Mouse (Mus musculus): ENCODE measurements around the gene Ywhab.

Ywhab gene

DNA sequence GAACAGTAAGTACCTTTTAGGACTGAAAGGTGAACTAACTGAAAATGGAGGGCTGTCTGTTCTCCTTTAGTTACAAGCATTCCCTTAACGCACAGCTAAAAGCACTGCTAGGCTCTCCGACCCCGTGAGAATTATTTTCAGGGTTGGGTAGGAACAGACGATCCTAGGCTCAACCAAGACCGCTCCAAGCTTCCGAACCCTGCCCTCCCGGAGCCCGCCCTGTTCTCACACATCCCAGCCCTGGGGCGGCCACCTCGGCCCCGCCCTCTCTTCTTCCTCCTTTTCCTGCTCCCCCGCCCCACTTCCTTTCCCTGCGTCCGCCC, at the start of gene Ywhab:
Gene Ywhab, plus strand, starts transcription at position 307 of the 323 bp plus-strand sequence.
- DNase-seq = no peak

DNA sequence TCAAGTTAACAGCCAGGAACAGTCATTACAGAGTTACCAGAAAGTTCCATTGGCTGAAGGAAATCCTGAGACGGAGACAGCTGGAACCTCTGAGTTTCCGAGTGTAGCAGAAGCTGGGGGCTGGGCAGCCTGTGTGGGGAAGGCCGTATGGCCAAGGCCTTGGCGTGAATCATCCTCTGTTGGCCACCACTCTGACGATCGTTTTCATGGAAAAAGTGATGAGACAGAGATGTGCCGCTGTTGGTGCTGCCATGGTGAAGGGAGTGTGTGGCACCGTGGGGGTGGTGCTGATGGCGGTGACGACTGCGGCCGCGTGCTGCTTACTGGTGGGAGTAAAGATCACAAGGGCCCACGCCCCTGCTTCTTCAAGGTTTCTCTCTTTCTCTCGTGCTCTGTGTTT, 48.5 kb upstream of the Ywhab start:
- DNase-seq = peak; percentile 29 to 70

DNA sequence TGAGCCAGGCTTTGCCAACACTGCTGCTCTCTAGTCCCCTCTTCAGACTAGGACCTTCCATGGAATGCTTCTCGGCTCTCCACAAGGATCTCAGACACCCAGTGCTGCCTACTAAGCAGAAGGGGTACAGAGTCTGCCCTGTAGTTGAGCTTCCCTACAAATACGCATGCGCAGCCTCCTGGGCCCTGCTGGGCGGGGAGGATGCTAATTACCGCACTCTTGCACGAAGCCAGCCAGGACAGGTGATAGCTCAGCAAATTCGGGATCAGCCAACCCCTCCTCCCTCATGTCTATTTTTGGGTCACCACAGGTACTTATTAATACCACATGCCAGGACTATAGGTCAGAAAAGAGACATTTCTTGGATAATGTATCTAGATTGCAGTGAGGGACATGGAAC, 46.8 kb upstream of the Ywhab start:
- DNase-seq = no peak

DNA sequence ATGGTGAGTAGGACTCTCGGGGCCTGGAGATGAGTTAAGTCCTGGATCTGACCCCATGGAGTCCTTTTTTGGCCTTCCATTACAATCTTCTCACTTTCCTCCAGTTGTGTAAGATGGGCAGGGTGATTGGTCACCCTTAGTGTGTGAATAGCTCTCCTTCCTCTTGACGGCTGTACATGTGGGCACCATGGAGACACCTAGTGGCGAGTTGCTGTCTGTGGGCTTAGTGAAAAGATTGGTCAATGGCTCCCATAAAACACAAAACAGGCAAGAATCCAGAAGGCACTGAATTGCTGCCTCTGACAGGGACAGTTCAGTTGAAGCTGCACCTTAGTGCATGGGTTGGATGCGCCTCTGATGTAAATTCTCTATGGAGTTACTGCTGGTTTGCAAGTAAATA, 43.0 kb upstream of the Ywhab start:
- peak; percentile 57 to 70 for DNase-seq

DNA sequence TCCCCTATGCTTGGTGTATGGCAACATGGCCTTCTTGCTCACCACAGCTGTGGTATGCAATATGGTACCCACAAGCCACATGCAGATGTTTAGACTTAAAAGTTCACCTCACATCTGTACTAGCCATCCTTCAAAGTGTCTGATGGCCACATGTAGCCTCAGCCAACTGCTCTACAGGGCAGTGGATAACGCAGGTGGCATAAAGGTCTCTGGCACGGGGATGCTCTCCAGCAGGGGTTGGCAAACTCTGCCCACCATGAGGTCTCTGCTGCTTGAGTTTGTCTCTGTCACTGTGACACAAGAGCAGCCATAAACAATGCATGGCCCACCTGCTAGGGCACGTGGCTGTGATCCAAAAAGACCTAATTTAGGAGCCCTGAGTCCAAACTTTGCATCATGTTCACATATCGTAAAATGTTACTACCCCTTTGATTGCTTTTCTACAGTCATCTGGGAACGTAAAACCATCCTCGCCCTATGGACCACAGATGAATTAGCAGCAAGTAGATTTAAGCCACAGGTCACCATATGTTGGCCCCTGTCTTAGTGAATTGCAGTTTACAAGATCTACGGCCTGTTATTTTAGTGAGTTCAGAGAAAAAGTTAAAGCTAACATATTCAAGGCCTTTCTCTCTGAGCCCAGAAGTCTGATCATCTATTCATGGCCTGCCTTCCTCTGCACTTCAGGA, 41.0 kb upstream of the Ywhab start:
- DNase-seq = no peak

DNA sequence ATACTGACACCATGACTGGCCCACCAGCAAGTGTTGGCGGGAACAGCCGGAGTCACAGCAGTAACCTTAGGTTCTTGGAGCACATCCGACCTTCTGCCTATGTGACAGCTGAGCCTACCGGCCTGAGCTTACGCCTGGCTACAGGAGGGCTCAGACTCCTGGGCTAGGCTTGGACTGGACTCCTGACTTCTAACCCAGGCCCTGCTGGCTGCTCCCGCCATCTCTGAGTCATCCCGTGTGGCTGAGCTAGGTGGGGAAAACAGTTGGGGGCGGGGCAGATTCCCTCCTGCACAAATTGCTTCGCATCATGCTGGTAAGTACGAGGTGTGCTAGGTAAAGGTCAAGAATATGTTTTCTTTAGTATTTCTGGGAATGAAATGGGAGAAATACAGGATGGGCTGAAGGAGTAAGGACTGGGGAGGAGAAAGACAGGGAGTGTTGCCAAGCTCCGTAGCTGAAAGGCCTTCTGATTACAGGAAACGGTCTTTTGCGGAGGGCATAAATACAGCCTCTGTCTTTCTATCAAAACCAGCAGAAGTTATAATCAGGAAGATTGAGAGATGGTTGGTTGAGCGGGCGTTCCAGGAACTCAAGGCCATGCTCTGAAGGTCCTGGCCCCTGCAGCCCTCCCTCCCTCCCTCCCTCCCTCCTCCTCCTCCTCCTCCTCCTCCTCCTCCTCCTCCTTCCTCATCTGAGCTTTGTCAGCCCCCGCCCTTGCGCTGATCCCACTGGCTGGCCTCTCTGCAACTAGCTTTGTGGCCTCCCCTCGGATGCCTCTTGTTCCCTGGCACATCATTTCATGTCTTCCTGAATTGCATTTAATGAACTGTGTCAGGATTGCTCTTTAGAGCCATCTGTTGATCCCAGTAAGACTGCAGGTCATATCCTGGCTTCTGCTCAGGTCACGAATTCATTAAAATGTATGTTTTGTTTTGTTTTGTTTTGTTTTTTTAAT, 29.9 kb upstream of the Ywhab start:
- DNase-seq = peak; percentile 42 to 83

DNA sequence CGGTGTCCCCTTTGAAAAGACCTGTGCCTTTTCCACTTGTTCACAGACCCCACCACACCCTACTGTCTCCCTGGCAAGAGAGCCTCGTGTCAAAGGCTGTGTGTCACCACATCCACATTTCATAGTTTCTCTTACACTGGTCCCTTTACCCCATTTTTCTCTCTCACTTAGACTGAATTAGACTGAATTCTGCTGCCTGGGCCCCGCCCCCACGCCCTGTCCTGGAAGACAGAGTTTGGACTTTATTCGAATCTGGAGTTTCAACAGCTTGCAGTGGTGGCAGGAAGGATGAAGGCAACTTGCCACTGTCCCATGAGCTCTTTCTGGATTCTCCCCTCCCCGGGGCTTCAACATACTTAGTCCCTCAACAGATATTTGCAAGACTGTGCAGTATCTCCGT, 29.1 kb upstream of the Ywhab start:
- DNase-seq = peak; percentile 21 to 76

DNA sequence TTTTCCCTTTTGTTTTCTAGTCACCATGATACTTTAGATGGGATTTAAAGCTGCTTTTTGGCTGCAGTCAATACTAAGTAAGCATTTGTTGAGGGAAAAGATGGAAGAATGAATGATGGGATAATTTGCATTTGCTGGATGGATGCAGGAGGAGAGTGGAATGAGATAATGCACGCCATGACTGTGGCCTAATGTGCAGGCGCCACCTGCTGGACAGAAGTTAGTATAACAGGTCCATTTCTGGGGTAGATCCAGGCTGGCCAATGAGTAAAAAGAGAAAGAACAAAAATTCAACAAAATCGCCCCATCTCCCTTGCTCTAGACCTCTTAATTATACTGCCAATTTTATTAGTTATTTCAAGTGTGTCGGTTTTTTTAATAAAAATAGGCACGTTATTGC, 26.2 kb upstream of the Ywhab start:
- DNase-seq = peak; percentile 49 to 69

DNA sequence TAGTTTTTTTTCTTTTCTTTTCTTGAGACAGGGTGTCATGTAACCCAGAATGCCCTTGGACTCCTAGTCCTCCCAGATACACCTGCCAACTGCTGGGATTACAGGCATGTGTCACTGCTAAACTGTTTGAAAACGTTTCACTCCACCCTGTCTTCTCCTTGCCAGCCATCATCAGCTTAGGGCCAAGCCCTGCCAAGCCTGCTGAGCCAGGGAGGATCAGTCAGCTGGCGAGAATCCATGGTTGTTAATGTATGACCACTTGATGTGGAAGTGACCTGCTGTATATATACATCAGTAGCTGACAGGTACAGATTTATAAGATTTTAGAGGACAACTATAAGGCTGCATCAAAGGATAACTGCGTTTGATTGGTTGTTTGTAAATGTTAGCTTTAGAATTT, 24.4 kb upstream of the Ywhab start:
- DNase-seq = no peak

DNA sequence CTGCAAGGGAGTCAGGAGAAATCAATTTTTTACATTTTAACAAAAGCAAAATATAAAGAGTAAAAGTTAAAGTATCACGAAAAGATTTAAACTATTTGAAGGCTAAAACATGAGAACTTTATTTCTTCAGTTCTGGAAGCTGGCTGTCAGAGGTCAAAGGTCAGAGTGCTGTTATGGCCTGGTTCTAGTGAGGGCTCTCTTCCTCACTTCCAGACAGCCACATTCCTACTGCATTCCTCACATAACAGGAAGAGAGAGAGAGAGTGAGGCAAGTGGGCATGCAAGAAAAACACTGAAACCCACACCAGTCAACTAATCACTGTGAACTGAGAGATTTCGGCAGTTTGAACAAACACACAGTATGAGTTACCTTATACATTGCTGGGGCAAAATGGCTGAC, 20.7 kb upstream of the Ywhab start:
- no peak for DNase-seq

DNA sequence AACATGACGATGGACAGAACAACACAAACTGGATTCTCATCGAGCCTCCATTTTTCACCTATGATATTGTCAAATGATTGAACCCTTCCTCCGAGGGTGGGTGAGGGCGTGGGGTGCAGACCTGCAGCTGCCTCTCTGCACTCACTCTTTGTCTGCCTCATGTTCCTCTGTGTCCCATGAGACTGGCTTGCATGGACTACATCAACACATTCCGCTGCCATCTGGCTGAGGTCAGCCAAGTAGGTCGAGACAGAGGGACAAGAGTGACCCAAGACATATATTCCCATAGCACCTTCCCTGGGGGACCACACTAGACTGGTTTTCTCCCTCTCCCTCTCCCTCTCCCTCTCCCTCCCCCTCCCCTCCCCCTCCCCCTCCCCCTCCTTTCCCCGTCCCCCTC, 18.3 kb upstream of the Ywhab start:
- DNase-seq = no peak

DNA sequence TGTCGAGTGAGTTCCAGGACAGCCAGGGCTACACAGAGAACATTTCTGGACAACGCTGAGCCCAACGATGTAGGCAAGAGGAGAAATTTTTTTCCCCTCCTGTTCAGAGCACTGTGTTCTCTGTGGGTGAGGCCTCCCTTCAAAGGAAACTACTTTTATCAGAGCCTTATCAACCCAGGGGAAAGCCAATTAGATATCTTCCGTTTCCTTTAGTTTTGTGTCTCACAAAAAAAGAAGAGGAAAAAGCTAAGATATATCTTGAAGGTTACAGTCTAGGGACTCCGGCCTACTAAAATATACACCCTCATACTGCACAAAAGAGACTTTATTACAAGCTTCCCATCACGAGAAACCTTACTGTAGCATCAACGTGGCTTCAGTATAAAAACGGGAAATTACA, 7.5 kb upstream of the Ywhab start:
- DNase-seq = no peak

DNA sequence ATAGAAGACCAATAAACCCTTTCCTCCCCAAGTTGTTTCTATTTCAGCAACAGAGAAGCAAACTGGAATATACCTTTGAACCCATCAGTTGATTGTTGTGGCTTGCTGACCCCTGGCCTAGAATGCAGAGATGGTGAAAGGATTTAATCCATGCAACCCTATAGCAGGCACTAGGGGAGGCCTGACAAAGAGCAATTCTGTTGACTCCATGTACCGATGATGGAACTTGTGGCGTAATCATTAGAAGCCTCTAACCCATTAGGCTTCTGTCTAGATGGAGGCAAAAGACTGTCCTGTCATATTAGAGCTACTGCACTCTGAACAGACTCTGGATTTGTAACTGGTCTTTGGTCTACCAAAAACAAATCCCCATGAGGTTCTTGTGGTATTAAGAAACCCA, 1.9 kb upstream of the Ywhab start:
- no peak for DNase-seq

DNA sequence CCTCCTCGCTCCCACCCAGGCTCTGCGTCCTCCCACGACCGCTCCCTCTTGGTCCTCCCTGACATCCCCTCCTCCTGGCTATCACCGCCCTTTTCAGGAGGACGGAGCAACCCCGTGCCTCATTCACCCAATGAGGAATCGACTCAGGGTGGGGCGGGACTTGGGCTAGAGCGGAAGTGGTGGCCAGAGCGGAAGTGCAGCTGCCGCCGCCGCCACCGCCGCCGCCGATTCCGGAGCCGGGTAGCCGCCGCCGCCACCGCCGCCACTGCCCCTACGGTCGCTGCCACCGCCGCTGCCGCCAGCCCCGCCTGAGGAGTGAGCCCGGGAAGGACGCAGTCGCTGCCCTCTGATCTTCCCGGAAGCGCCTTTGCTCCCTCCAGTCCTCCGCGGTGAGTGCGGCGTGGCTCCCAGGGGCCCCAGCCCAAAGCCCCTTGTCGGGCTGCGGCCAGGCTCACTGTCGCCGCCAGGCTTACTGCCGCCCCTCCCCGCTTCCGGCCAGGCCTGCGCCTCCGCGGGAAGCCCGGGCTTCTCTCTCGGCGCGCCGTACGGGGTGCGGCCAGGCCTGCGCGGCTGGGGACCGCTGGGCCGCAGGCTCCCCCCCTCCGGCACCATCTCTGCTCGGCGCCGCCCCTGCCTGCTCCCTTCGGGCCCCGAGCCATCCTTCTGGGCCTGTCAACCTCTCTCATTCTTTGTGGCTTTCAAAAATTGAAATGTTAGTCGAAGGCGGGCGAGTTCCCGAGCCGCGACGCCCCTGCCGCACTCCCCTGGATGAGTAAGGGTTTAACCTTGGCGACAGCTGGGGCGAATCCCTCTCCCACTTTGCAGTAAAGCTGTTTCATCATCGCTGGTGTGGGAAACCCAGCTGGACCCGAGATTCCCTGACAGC, 460 bp downstream of the Ywhab start:
- DNase-seq = peak; percentile 96 to 98

DNA sequence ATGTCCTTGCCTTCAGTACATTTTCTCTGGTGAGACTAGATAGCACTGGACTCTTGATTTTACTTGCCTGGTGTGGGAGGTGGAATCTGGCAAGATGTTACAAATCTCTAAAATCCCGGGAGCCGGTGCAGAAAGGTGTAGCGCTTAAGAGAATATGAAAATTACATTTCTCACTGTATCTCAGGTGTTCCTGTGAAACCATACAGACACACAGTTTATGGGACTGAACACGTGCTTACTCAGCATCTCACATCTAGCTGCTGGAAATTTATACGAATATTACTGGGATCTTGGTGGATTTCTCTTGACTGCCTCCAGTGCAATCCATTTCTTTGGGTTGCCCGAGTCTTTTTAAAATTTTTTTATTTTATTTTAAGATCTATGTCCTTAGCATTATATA, 1.5 kb downstream of the Ywhab start:
- DNase-seq = no peak

DNA sequence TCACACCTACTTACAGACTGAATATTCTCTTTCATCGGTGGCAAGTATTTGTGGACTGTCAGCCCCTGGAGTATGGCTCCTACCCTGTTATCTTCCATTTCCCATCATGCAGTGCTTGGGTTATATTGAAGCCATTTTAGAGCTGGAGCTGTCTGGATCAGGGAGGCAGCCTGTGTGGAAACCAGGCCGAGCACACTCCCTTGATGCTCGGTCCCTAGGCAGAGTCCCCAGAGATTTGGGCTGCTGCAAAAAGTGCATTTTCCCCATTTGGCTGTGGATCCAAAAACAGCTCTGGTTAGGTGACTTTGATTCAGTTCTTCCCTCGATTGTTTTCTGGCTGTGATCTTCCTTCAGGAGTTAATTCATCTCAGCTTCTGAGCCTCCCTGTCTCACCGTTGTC, 2.1 kb downstream of the Ywhab start:
- no peak for DNase-seq

DNA sequence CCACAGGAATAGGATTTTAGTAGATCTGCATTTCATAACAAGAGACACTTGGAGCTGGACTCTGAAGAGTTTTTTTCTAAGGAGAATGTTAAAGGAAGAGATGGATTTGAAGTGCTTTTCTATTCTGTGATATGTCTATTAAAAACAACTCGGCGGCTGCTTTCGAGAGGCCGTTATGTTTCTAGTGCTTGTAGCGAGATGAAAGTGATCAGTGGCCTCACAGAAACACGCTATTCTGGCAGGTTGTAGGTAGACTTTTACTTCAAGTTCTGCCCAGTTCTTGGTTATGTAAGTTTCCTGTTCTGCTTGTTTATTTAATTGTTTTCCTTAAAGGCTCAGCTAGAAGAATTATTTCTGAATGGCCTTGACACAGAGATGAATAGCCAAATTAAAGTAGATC, 4.2 kb downstream of the Ywhab start:
- DNase-seq = no peak

DNA sequence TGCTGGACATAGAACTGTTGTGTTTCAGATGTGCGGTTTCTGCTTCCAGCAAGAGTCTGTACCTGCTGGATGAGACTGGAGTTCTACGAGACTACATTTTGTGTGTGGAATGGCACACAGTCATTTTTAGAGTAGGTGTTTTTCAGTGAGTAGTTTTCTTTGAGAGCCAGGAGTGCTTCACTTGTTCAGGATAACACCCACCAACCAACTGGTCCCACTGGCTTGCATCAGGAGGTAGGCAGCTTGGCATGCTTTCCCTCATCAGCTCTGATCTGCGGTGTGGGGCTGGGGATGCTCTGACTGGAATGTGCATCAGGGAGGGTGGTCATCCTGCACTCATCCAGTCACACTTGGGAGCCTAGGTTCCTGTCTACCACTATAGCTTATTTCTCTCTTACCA, 7.9 kb downstream of the Ywhab start:
- DNase-seq = no peak

DNA sequence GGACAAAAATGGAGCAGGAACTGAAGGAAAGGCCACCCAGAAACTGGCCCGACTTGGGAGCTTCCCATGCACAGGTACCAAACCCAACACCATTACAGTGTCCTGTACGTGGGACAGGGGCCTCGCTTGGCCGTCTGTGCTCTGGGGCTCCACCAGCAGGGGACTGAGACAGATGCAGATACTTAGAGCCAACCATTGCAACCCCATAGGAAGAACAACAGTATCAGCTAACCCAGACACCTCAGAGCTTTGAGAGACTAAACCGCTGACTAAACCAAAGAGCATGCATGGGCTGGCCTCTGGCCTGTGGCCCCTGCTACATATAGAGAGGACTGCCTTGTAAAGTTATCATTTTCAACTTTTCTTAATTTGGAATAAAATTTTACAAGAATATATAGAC, 9.7 kb downstream of the Ywhab start:
- DNase-seq = no peak

DNA sequence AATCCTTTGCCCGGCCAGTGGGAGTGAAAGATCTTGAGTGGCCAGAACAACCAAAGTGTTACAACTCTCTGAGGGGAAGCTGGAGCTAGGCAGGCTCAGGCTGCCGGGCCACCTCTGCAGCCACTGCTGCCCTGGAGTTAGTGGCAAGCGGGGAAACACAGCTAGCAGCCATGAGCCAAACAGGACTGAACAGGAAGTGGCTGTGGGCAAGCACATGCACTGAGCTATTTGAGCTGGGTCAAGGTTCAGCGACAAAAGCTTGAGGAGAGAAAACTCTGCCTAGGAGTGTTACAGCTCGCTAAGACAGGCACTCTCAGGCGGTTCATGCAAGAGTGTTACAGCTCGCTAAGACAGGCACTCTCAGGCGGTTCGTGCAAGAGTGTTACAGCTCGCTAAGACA, 12.2 kb downstream of the Ywhab start:
- peak; percentile 56 to 57 for DNase-seq

DNA sequence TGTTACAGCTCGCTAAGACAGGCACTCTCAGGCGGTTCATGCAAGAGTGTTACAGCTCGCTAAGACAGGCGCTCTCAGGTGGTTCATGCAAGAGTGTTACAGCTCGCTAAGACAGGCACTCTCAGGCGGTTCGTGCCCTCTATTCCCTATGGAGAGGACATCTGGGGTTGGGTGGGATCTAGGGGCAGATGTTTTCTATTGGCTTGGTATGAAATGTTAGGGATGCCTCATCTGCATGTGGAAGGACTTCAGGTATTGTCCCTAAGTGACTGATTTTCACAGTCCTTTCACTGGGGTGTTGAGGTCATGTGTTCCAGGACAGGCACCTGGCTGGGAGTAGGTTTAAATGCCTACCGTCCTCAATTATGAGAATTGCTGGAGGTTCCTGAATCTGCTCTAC, 12.8 kb downstream of the Ywhab start:
- DNase-seq = no peak

DNA sequence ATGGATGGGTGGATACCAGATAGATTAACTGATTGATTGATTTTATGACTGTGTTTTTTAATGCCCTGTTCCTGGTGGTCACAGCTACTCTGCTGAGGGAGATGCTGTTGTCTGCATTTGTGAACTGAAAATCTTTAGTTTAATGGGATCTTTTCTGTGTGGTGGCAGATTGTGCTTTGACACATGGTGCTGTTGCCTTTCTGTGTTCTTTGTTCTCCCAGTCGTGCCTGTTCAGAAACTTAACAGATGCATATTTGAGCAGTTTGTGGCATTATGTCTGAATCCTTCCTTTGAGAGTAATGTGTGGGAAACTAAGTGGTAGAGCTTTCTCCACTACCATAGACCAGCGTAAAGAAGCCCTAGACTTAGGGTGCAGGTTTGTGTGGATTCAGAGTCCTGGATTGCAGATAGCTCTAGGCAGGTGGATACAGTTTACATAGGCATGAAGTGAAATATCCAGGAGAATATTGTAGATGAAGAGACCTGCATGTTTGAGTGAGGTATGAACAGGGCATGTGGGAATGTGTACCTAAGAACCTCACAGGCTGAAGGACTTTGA, 13.3 kb downstream of the Ywhab start:
- no peak for DNase-seq

DNA sequence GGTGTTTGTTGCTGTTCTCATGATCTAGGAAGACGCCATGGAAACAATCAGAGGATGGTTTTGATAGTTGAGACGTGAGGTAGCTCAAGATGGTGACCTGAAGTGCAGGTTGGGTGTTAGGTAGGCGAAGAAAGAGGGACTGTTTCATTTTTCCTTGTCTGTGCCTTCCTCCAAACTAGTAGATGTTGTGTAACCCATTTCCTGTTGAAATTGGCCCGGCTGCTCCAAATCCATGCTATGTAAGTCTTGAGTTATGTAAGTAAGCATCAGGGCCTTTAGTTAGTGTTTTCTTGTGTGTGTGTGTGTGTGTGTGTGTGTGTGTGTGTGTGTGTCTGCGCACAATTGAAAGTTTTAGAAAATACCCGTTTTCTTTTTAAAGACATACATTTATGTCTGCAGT, 14.5 kb downstream of the Ywhab start:
- DNase-seq = no peak

Data from lung, postnatal 4 days (tissue).